Mouse (Mus musculus): Measurements from ENCODE around the gene Fam234b.
A peak's percentile ranks its signal among the peaks of the same experiment; 100 is the strongest.

DNA sequence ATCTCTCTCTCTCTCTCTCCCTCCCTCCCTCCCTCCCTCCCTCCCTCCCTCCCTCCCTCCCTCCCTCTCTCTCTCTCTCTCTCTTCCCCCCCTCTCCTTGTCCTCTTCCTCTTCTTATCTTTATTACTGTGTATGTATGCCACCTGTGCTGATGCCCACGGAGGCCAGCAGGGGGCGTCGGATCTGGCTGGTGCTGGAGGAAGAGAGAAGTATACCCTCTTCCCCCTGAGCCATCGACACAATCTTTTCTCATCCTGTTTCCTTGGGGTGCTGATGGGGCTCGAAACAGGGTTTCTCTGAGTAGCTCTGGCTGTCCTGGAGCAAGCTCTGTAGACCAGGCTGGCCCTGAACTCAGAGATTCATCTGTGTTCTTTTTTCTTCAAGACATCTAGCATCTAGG, 14.9 kb upstream of the Fam234b start:
- TF ChIP-seq CTCF (IDR thresholded peaks at IDR 0.05; ENCODE audit: low read depth) (peak; percentile 59), EP300 (IDR thresholded peaks at IDR 0.05; ENCODE audit: low read depth) (no peak)

All from liver, postnatal 0 days (tissue).